Mouse (Mus musculus) forebrain, embryonic 16.5 days (tissue): ENCODE data around the gene Wdr59. TPM values are rescaled to one million over a fixed set of nuclear protein-coding genes. Genes with fewer than 3 reads are reported as not detected.

Experiments used
- ATAC-seq: fragments of 200-750 bp; cut with Nextera tagmentation; 2 replicates; pipeline ENCODE4 v1.8.0; 2017; ENCODE audit warnings: mild to moderate bottlenecking, moderate library complexity
- H3K27ac ChIP-seq: fragments of 300-500 bp; sonication (generic); 2 replicates; pipeline ENCODE4 v1.5.1; 2014; ENCODE audit warnings: low read length, control low read depth
- H3K27me3 ChIP-seq: fragments of 300-500 bp; sonication (generic); replicated peaks from 2 replicates; pipeline ENCODE4 v1.6.1; 2014; ENCODE audit warnings: low read length; ENCODE audit not compliant: control insufficient read depth, insufficient read depth
- H3K36me3 ChIP-seq: fragments of 300-500 bp; sonication (generic); 2 replicates; pipeline ENCODE4 v1.6.1; 2014; ENCODE audit not compliant: control insufficient read depth, insufficient read depth
- H3K4me1 ChIP-seq: fragments of 300-500 bp; sonication (generic); replicated peaks from 2 replicates; pipeline ENCODE4 v1.6.1; 2014; ENCODE audit warnings: low read length; ENCODE audit not compliant: control insufficient read depth, insufficient read depth
- H3K4me2 ChIP-seq: fragments of 300-500 bp; sonication (generic); 2 replicates; pipeline ENCODE4 v1.6.1; 2014; ENCODE audit warnings: mild to moderate bottlenecking, low read length, control low read depth
- H3K4me3 ChIP-seq: fragments of 300-500 bp; sonication (generic); replicated peaks from 2 replicates; pipeline ENCODE4 v1.5.1; 2014; ENCODE audit warnings: mild to moderate bottlenecking, low read length, control low read depth
- H3K9ac ChIP-seq: fragments of 300-500 bp; sonication (generic); replicated peaks from 2 replicates; pipeline ENCODE4 v1.6.1; 2014; ENCODE audit warnings: low read depth, low read length, control low read depth
- H3K9me3 ChIP-seq: fragments of 300-500 bp; sonication (generic); 2 replicates; pipeline ENCODE4 v1.6.1; 2016; ENCODE audit warnings: low read length; ENCODE audit not compliant: control insufficient read depth
- WGBS: fragments of 180-500 bp; shearing (Covaris S2); extraction: QIAGEN DNeasy Blood & Tissue Kit; methylation state at CpG from one replicate; pipeline ENCODE4 v1.1.7; 2014; 5-methylcytosine and 5-hydroxymethylcytosine counted together
- polyA plus RNA-seq: library from polyadenylated mRNA; unstranded; fragments of >200 nt; fragmentation: Nextera tagmentation; extraction: Ambion mirVana; gene quantifications from 2 replicates; pipeline ENCODE4 v1.2.1, GENCODE M21; 2015

Wdr59 gene
- polyA plus RNA-seq, 1 experiment from 2014 or later = 9.4 TPM

- H3K27me3 ChIP-seq = no peaks in the 10 kb centered on the region
- no peaks in the 10 kb centered on the region for H3K9me3 ChIP-seq
- H3K9ac ChIP-seq = no peak overlapping the region
- ATAC-seq = no peak
- H3K4me1 ChIP-seq = peaks cover 2% of the 10 kb centered on the region; the same call in 1 of the 2 replicates
- H3K4me2 ChIP-seq = no peak overlapping the region
- no peak overlapping the region for H3K4me3 ChIP-seq
- WGBS = 91% methylated on average over 10 of the region's 10 CpGs
- peaks cover 3% of the 10 kb centered on the region; the same call in 1 of the 2 replicates for H3K36me3 ChIP-seq
- no peak overlapping the region for H3K27ac ChIP-seq
These were observed 31.8 kb downstream of the Wdr59 start for GRCm38 (mm10) chr8:111490034-111490591.

DNA sequence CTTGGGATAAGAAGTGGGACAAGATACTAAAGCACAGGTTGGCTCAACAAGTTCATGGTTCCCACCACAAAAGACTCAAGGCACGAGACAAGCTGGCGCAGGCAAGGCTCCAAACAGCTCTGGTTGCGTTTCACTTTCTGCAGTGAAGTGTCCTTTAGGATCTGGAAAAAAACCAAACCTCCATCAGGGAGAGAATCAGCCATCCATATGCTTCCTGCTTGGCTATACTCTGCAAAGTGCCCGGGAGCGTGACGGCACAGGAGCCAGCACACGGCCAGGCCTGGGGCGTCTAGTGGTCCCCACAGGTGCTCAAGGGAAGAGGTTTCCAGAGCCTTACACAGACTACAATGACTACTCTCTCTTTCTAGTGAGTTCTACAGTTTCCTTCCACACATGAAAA lies 41.2 kb downstream of the Wdr59 start:
- WGBS = 89% methylated on average over 8 of the region's 8 CpGs
- Histone ChIP-seq H3K9me3 (no peaks in the 10 kb centered on the region), H3K27me3 (no peaks in the 10 kb centered on the region), H3K4me2 (no peak overlapping the region), H3K4me1 (no peaks in the 10 kb centered on the region), H3K27ac (no peak overlapping the region), H3K36me3 (peaks cover 9% of the 10 kb centered on the region), H3K9ac (no peak overlapping the region), H3K4me3 (no peak overlapping the region)
- no peak for ATAC-seq

- no peak overlapping the region for H3K9ac ChIP-seq
- H3K27ac ChIP-seq = no peak overlapping the region
- H3K4me1 ChIP-seq = no peaks in the 10 kb centered on the region
- H3K36me3 ChIP-seq = peaks cover 9% of the 10 kb centered on the region
- no peaks in the 10 kb centered on the region for H3K27me3 ChIP-seq
- no peak overlapping the region for H3K4me2 ChIP-seq
- H3K4me3 ChIP-seq = no peak overlapping the region
- no peaks in the 10 kb centered on the region for H3K9me3 ChIP-seq
- ATAC-seq = no peak
- 87% methylated on average over 5 of the region's 5 CpGs for WGBS
These were observed 44.0 kb downstream of the Wdr59 start for GRCm38 (mm10) chr8:111477761-111478465.

DNA sequence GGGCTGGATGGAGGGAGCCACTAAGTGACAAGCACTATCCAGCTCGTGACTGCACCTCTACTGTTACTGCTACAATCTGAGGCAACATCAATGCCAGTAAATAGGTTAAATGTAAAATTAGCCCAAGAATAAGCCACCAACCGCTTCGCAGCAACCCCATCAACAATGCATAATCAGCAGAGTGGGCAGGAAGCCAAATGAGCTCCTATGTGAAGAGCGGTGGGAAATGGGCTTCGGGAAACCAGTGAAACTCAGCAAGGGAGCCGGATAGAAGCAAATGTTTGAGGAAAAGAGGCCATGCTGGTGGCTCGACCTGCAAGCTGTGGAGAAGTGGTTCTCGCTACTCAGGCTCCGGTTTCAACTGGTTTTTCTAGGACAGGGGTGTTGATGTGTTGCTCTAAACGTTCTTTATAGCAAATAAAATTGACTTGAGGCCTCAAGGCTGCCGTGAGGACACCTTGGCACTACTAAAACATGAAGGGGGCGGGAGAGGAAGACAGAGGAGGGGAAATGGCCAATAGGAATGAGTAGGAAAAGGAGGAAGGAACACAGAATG lies 50.3 kb downstream of the Wdr59 start:
- Histone ChIP-seq H3K9me3 (no peaks in the 10 kb centered on the region), H3K27me3 (no peaks in the 10 kb centered on the region), H3K4me1 (peaks cover 44% of the 10 kb centered on the region), H3K36me3 (no peaks in the 10 kb centered on the region), H3K9ac (no peak overlapping the region), H3K27ac (no peak overlapping the region), H3K4me3 (no peak overlapping the region), H3K4me2 (no peak overlapping the region)
- ATAC-seq = 0 out of 2 replicates have a peak, but pooled peaks have one; percentile 42
- 30% methylated on average over 12 of the region's 12 CpGs for WGBS

GRCm38 (mm10) chr8:111469013-111469412 lies 52.9 kb downstream of the Wdr59 start:
- 15% methylated on average over 6 of the region's 6 CpGs for WGBS
- H3K4me1 ChIP-seq = peaks cover 44% of the 10 kb centered on the region
- H3K9me3 ChIP-seq = no peaks in the 10 kb centered on the region
- H3K4me3 ChIP-seq = no peak overlapping the region
- ATAC-seq = peak; percentile 73
- H3K36me3 ChIP-seq = no peaks in the 10 kb centered on the region
- H3K27ac ChIP-seq = peak overlapping the region; percentile 63
- H3K4me2 ChIP-seq = no peak overlapping the region
- H3K27me3 ChIP-seq = no peaks in the 10 kb centered on the region
- no peak overlapping the region for H3K9ac ChIP-seq

GRCm38 (mm10) chr8:111465341-111465740 lies 56.6 kb downstream of the Wdr59 start:
- Histone ChIP-seq H3K9ac (no peak overlapping the region), H3K4me3 (no peak overlapping the region), H3K27ac (no peak overlapping the region), H3K27me3 (no peaks in the 10 kb centered on the region), H3K9me3 (no peaks in the 10 kb centered on the region), H3K4me2 (no peak overlapping the region), H3K4me1 (peaks cover 27% of the 10 kb centered on the region), H3K36me3 (no peaks in the 10 kb centered on the region)
- 90% methylated on average over 1 of the region's 1 CpGs for WGBS
- ATAC-seq = no peak

- Histone ChIP-seq H3K4me3 (no peak overlapping the region), H3K4me2 (no peak overlapping the region), H3K9me3 (no peaks in the 10 kb centered on the region), H3K27ac (no peak overlapping the region), H3K27me3 (no peaks in the 10 kb centered on the region), H3K36me3 (no peaks in the 10 kb centered on the region), H3K4me1 (peaks cover 20% of the 10 kb centered on the region), H3K9ac (no peak overlapping the region)
- ATAC-seq = no peak
- WGBS = 81% methylated on average over 4 of the region's 4 CpGs
These were observed 57.4 kb downstream of the Wdr59 start for GRCm38 (mm10) chr8:111464526-111464925.

DNA sequence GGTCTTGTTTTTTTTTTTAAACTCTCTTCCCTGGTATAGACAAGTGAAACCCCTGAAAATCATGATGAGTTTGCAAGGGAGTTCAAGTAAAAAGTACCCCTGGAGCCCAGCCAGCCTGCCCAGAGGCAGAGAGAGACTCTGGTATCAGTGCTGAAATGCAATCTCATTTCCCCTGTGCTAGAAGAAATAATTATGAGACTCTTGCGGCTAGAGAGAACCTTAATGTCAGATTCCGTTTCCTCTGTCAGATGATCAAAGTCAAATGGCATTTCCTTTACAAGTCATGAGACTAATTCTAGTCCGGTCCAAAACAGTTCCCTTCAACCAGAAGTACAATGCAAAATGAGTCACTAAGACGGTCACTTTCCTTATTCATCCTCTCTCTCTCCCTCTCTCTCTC lies 72.2 kb downstream of the Wdr59 start:
- ATAC-seq = no peak
- Histone ChIP-seq H3K4me2 (no peak overlapping the region), H3K4me1 (no peaks in the 10 kb centered on the region), H3K36me3 (peaks cover 4% of the 10 kb centered on the region; the same call in 1 of the 2 replicates), H3K27ac (no peak overlapping the region), H3K9ac (no peak overlapping the region), H3K27me3 (no peaks in the 10 kb centered on the region), H3K4me3 (no peak overlapping the region), H3K9me3 (no peaks in the 10 kb centered on the region)
- 77% methylated on average over 4 of the region's 4 CpGs for WGBS

DNA sequence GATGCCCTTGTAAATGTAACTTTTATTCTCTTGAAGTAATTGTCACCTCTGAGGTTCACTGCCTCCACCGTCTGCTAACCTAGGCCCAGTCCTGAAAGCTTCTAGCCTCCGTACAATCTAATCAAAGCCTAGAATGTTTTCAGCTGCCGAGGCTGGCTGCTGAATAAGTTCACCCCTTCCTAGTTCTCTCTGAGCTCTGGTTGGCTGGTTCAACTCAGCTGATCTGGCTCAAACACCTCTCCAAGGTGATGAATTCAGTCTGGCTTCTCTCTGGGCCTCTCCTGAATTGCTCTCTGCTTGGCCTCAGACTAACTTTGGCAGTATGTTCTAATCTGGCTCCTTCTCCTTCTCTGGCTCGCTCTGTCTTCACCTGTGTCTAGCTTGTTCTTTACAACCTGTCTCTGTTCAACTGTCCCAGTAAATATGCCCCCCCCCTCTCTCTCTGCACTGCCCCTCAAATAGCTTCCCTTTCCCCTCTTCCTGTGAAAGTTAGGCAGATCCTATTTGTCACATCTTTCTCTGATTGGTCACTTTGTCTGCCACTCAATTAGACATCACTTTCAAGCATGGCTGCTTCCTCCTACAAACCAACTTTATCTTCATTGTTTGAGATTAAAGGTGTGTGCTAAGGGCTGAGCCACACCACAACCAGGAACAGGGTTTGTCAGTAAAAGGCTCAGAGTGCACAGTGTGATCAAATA lies 75.8 kb downstream of the Wdr59 start:
- Histone ChIP-seq H3K4me2 (no peak overlapping the region), H3K9ac (no peak overlapping the region), H3K9me3 (no peaks in the 10 kb centered on the region), H3K36me3 (peaks cover 2% of the 10 kb centered on the region; the same call in 1 of the 2 replicates), H3K4me3 (no peak overlapping the region), H3K27me3 (no peaks in the 10 kb centered on the region), H3K27ac (no peak overlapping the region), H3K4me1 (no peaks in the 10 kb centered on the region)
- no peak for ATAC-seq
- WGBS = 64% methylated on average over 4 of the region's 4 CpGs
